Mouse (Mus musculus) small intestine, adult 2 months (tissue): Measurements from ENCODE around the gene Cfap70. TPM values are rescaled to one million over a fixed set of nuclear protein-coding genes. Genes with fewer than 3 reads are reported as not detected.

ENCODE experiments used
- H3K27ac ChIP-seq: fragments of 200-500 bp; 2 replicates; pipeline ENCODE4 v1.5.1; 2012; ENCODE audit warnings: low read depth, low read length, control low read depth, inconsistent platforms; ENCODE audit not compliant: insufficient read depth
- H3K27me3 ChIP-seq: fragments of 200-500 bp; 2 replicates; pipeline ENCODE4 v1.6.1; 2012; ENCODE audit warnings: mild to moderate bottlenecking, moderate library complexity, low read length, inconsistent platforms; ENCODE audit not compliant: control insufficient read depth, insufficient read depth
- H3K36me3 ChIP-seq: fragments of 200-500 bp; 2 replicates; pipeline ENCODE4 v1.6.1; 2012; ENCODE audit warnings: mild to moderate bottlenecking, low read length, control low read depth, inconsistent platforms; ENCODE audit not compliant: control insufficient read depth, insufficient read depth
- H3K4me1 ChIP-seq: fragments of 200-500 bp; 2 replicates; pipeline ENCODE4 v1.6.1; 2012; ENCODE audit warnings: low read length, inconsistent platforms, mixed read lengths; ENCODE audit not compliant: control insufficient read depth, insufficient read depth, insufficient read length
- H3K4me3 ChIP-seq: fragments of 200-500 bp; 2 replicates; pipeline ENCODE4 v1.5.1; 2012; ENCODE audit warnings: low read depth, mild to moderate bottlenecking, control low read depth, inconsistent platforms, low read length, moderate library complexity
- CTCF ChIP-seq: fragments of 200-500 bp; IDR thresholded peaks from 2 replicates; pipeline ENCODE4 v1.5.1; 2012; ENCODE audit warnings: low read depth, mild to moderate bottlenecking, control low read depth, inconsistent platforms, low read length, moderate library complexity, mixed read lengths; ENCODE audit not compliant: insufficient replicate concordance, insufficient read length; ENCODE audit errors: extremely low read depth
- POLR2A ChIP-seq: fragments of 200-500 bp; IDR thresholded peaks from 2 replicates; pipeline ENCODE4 v1.6.1; 2012; ENCODE audit warnings: low read depth, mild to moderate bottlenecking, control low read depth, inconsistent platforms, low read length, moderate library complexity
- WGBS: fragments of 180-500 bp; shearing (Covaris S2); methylation state at CpG from one replicate; pipeline ENCODE4 v1.1.7; 2018; 5-methylcytosine and 5-hydroxymethylcytosine counted together
- polyA plus RNA-seq: library from polyadenylated mRNA; depleted of rRNA; stranded (reverse); fragments of >200 nt; gene quantifications from 2 replicates; pipeline ENCODE4 v1.2.3, GENCODE M21; 2012; rRNA removed

The Cfap70 gene
- polyA plus RNA-seq, 1 experiment: not detected

- TF ChIP-seq POLR2A: no peak
- TF ChIP-seq CTCF: no peak
- Histone ChIP-seq H3K27ac (no peak overlapping the region), H3K27me3 (no peaks in the 10 kb centered on the region), H3K4me1 (peaks cover 3% of the 10 kb centered on the region; the same call in 1 of the 2 replicates), H3K4me3 (no peak overlapping the region), H3K36me3 (peaks cover 24% of the 10 kb centered on the region)
- 63% methylated on average over 1 of the region's 1 CpGs for WGBS
Observed at GRCm38 (mm10) chr14:20371854-20372253, 80.2 kb downstream of the Cfap70 start.

- Histone ChIP-seq H3K36me3 (peaks cover 28% of the 10 kb centered on the region), H3K27ac (no peak overlapping the region), H3K4me3 (no peak overlapping the region), H3K27me3 (no peaks in the 10 kb centered on the region), H3K4me1 (peaks cover 3% of the 10 kb centered on the region; the same call in 1 of the 2 replicates)
- 71% methylated on average over 7 of the region's 7 CpGs for WGBS
- TF ChIP-seq CTCF (no peak), POLR2A (no peak)
Observed at GRCm38 (mm10) chr14:20370798-20371197, 81.2 kb downstream of the Cfap70 start.

- Histone ChIP-seq H3K27me3 (no peaks in the 10 kb centered on the region), H3K27ac (no peak overlapping the region), H3K4me3 (no peak overlapping the region), H3K4me1 (peaks cover 3% of the 10 kb centered on the region; the same call in 1 of the 2 replicates), H3K36me3 (peaks cover 35% of the 10 kb centered on the region)
- 95% methylated on average over 3 of the region's 3 CpGs for WGBS
- TF ChIP-seq CTCF (no peak), POLR2A (no peak)
Observed at GRCm38 (mm10) chr14:20368271-20368670, 83.8 kb downstream of the Cfap70 start.

- no peak overlapping the region for H3K4me3 ChIP-seq
- H3K27ac ChIP-seq: no peak overlapping the region
- H3K36me3 ChIP-seq: peaks cover 49% of the 10 kb centered on the region
- no peak for TF ChIP-seq POLR2A
- no peak for TF ChIP-seq CTCF
- no peaks in the 10 kb centered on the region for H3K4me1 ChIP-seq
- 92% methylated on average over 4 of the region's 4 CpGs for WGBS
- no peaks in the 10 kb centered on the region for H3K27me3 ChIP-seq
Observed at GRCm38 (mm10) chr14:20363230-20363629, 88.8 kb downstream of the Cfap70 start.

GRCm38 (mm10) chr14:20347991-20348541 lies 104.0 kb downstream of the Cfap70 start, which contains the start of the genes Ecd and Fam149b:
TSS of gene Ecd (minus strand) at chr14:20348121.
TSS of gene Fam149b (plus strand) at chr14:20348162.
- H3K27me3 ChIP-seq: no peaks in the 10 kb centered on the region
- under 1% methylated on average over 42 of the region's 42 CpGs for WGBS
- TF ChIP-seq POLR2A (peak; percentile 75; the same call in 1 of the 2 replicates), CTCF (peak; percentile 50; the same call in 1 of the 2 replicates)
- peak within 1 kb of the TSS; percentile 93 for H3K27ac ChIP-seq
- H3K4me1 ChIP-seq: no peaks in the 10 kb centered on the region
- H3K36me3 ChIP-seq: peaks cover 8% of the 10 kb centered on the region
- H3K4me3 ChIP-seq: peak within 1 kb of the TSS; percentile 71

GRCm38 (mm10) chr14:20347441-20347990 lies 104.5 kb downstream of the Cfap70 start:
- no peak for TF ChIP-seq POLR2A
- no peak for TF ChIP-seq CTCF
- WGBS: 1% methylated on average over 15 of the region's 15 CpGs
- no peaks in the 10 kb centered on the region for H3K4me1 ChIP-seq
- H3K27ac ChIP-seq: peak overlapping the region; percentile 47
- peak overlapping the region; percentile 71 for H3K4me3 ChIP-seq
- H3K36me3 ChIP-seq: peaks cover 8% of the 10 kb centered on the region
- H3K27me3 ChIP-seq: no peaks in the 10 kb centered on the region

- Histone ChIP-seq H3K27me3 (no peaks in the 10 kb centered on the region), H3K27ac (no peak overlapping the region), H3K36me3 (peaks cover 10% of the 10 kb centered on the region), H3K4me3 (no peak overlapping the region), H3K4me1 (0 out of 2 replicates have a peak, but pooled peaks cover 2% of the 10 kb centered on the region)
- WGBS: 69% methylated on average over 9 of the region's 9 CpGs
- TF ChIP-seq CTCF (no peak), POLR2A (no peak)
Observed at GRCm38 (mm10) chr14:20345885-20346284, 106.1 kb downstream of the Cfap70 start.

Other genes with a start within 250 kb of the Cfap70 start
- 0.71 and 1.8 TPM in 2 replicates for gene Kcnk16, start 183.0 kb downstream of the Cfap70 start, polyA plus RNA-seq
- 6.8 and 12.2 TPM in 2 replicates for gene Nudt13, start 157.5 kb downstream of the Cfap70 start, polyA plus RNA-seq
- 4.8 and 8.2 TPM in 2 replicates for gene Ecd, start 104.1 kb downstream of the Cfap70 start, polyA plus RNA-seq
- gene Fam149b, start 104.1 kb downstream of the Cfap70 start, polyA plus RNA-seq: 9.3 and 17.0 TPM in 2 replicates
- gene Dnajc9, start 63.3 kb downstream of the Cfap70 start, polyA plus RNA-seq: 15.1 and 21.1 TPM in 2 replicates
- 22.4 and 28.1 TPM in 2 replicates for gene Mrps16, start 58.6 kb downstream of the Cfap70 start, polyA plus RNA-seq
- 37.3 and 55.7 TPM in 2 replicates for gene Anxa7, start 27.9 kb upstream of the Cfap70 start, polyA plus RNA-seq
- 0.09 and 0.22 TPM in 2 replicates for gene Mss51, start 44.7 kb upstream of the Cfap70 start, polyA plus RNA-seq
- gene Ppp3cb, start 94.3 kb upstream of the Cfap70 start, polyA plus RNA-seq: 1.7 and 4.7 TPM in 2 replicates
- gene Usp54, start 188.8 kb upstream of the Cfap70 start, polyA plus RNA-seq: 1.2 and 1.4 TPM in 2 replicates
- gene Myoz1, start 204.3 kb upstream of the Cfap70 start, polyA plus RNA-seq: not detected in 2 replicates
- 0.06 TPM in 1 of 2 replicates, not detected in the other for gene Synpo2l, start 216.1 kb upstream of the Cfap70 start, polyA plus RNA-seq
- gene Sec24c, start 222.1 kb upstream of the Cfap70 start, polyA plus RNA-seq: 161 and 233 TPM in 2 replicates
- 6.4 and 13.7 TPM in 2 replicates for gene Fut11, start 242.7 kb upstream of the Cfap70 start, polyA plus RNA-seq